Mouse (Mus musculus): ENCODE measurements at regions not wholly inside any gene's neighbourhood (a gene's known extent, or its start where the extent isn't known, plus 50 kb on each side); places are given as distances from the start of the nearest gene placed in this dataset.

DNA sequence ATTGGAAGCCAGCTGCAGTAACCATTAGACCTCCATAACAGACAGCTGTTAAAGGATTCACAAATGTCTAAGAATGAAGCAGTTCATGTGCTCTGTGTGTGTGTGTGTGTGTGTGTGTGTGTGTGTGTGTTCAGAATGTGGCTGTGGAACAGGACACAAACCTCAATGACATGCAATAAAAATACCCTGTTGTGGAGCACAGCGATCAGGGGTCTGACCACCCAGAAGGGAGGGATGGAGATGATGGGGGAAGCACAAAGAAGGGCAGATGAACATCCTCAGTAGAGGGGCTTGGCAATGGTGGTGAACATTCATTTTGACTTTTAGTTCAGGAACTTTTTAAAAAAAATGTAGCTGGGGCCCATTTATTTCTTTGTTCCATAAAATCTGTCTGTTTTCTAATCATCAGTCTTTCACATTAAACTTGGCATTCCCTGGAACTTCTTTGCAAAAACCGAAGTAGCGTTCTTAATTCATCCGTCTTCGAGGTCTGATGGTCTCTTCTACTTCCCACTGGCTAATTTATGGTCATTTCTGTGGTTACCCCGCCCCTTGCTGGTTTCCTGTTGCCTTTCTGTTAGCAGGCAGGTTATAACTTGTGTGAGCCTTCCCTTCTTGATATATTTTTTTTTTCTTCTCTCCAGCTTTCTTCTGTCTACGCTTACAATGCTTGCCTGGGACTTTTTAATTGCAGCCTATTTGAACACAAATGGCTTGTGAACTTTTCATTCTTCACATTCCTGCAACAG, 165.6 kb downstream of the Usp46 start:
- H3K9ac ChIP-seq (ENCODE audit: low read depth, low read length), result no peak overlapping the region
- TF ChIP-seq CTCF (IDR thresholded peaks at IDR 0.05; ENCODE audit: low read depth), result no peak
- no peaks in the 10 kb centered on the region for H3K4me1 ChIP-seq (replicated peaks; ENCODE audit: control insufficient read depth, insufficient read depth, low read length)
- no peaks in the 10 kb centered on the region for H3K36me3 ChIP-seq (ENCODE audit: control insufficient read depth, insufficient read depth)
- H3K27ac ChIP-seq (ENCODE audit: low read depth, low read length), result no peak overlapping the region
- WGBS, result 55% methylated on average over 7 of the region's 7 CpGs
- H3K4me3 ChIP-seq (ENCODE audit: low read depth, low read length), result no peak overlapping the region
- no peaks in the 10 kb centered on the region for H3K9me3 ChIP-seq (ENCODE audit: control insufficient read depth)
- H3K4me2 ChIP-seq (replicated peaks; ENCODE audit: low read depth), result no peak overlapping the region
- no peaks in the 10 kb centered on the region for H3K27me3 ChIP-seq (replicated peaks; ENCODE audit: control insufficient read depth, insufficient read depth, low read length)
- ATAC-seq, result no peak

DNA sequence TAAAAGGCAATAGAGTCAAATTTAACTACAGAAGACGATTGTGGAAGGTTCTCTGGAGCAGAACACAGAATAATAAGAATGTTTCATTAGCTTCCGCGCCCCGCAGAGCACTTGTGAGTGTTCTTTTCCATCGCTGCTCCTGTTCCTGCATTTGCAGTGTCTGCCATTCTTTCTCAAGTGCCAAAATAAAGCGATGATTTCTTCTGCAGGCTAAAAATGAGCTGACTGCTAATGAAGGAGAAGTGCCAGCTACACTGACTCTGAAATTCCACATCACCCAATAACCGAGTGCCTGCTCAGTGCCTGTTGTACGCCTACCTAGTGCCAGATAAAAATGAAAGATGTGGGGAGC, 165.0 kb downstream of the Usp46 start:
- Histone ChIP-seq H3K9ac (ENCODE audit: low read depth, low read length) (no peak overlapping the region), H3K4me1 (replicated peaks; ENCODE audit: control insufficient read depth, insufficient read depth, low read length) (no peaks in the 10 kb centered on the region), H3K4me3 (ENCODE audit: low read depth, low read length) (no peak overlapping the region), H3K27ac (ENCODE audit: low read depth, low read length) (no peak overlapping the region), H3K4me2 (replicated peaks; ENCODE audit: low read depth) (no peak overlapping the region), H3K27me3 (replicated peaks; ENCODE audit: control insufficient read depth, insufficient read depth, low read length) (no peaks in the 10 kb centered on the region), H3K36me3 (ENCODE audit: control insufficient read depth, insufficient read depth) (no peaks in the 10 kb centered on the region), H3K9me3 (ENCODE audit: control insufficient read depth) (no peaks in the 10 kb centered on the region)
- TF ChIP-seq CTCF (IDR thresholded peaks at IDR 0.05; ENCODE audit: low read depth), result no peak
- WGBS, result 65% methylated on average over 8 of the region's 8 CpGs
- no peak for ATAC-seq

DNA sequence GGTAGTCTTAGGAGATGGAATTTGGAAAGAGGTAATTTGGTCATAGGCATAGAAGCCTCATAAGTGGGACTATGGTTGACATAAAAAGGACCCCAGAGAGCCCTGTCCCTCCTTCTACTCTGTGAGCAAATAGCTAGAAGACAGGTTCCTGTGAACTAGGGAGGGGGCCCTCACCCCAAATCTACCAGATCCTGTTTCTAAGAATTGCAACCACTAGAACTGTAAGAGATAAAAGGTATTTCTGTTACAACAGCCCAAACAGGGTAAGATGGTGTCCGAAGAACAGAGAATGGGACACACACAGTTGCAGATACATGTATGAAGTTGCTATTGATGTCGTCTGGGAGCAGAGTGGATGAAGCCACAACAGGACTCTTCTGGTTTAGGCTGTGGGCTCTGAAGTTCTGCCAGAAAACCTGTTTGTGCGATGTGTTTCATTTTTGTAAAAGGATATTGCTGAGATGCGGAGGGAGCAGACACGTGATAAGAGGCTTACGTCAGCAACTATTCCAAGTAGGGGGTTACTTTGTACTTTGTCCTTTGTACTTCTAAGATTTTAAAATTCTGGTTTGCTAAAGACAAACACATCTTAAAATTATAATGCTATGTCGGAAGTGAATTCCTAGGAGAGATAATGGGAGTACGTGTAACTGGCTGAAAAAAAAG, 164.0 kb downstream of the Usp46 start:
- Histone ChIP-seq H3K4me1 (replicated peaks; ENCODE audit: control insufficient read depth, insufficient read depth, low read length) (no peaks in the 10 kb centered on the region), H3K27ac (ENCODE audit: low read depth, low read length) (no peak overlapping the region), H3K4me2 (replicated peaks; ENCODE audit: low read depth) (no peak overlapping the region), H3K4me3 (ENCODE audit: low read depth, low read length) (no peak overlapping the region), H3K9ac (ENCODE audit: low read depth, low read length) (no peak overlapping the region), H3K9me3 (ENCODE audit: control insufficient read depth) (no peaks in the 10 kb centered on the region), H3K36me3 (ENCODE audit: control insufficient read depth, insufficient read depth) (no peaks in the 10 kb centered on the region), H3K27me3 (replicated peaks; ENCODE audit: control insufficient read depth, insufficient read depth, low read length) (no peaks in the 10 kb centered on the region)
- WGBS, result 80% methylated on average over 8 of the region's 8 CpGs
- TF ChIP-seq CTCF (IDR thresholded peaks at IDR 0.05; ENCODE audit: low read depth), result no peak
- ATAC-seq, result no peak

DNA sequence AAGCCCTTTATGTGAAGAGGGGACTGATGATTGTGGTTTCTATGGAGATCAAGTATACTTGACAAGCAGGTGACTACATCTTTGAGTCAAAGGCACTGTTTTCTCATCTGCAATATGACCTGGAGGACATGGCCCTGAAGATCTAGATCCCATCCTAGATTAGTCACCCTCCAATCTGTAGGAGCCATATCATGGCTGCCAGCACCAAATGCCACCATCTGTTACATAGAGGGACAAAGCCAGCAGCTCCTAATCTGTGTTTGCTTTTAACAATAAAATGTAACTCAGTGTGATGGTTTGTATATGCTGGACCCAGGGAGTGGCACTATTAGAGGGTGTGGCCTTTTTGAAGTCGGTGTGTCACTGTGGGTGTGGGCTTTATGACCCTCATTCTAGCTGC, 156.1 kb downstream of the Usp46 start:
- Histone ChIP-seq H3K4me1 (replicated peaks; ENCODE audit: control insufficient read depth, insufficient read depth, low read length) (no peaks in the 10 kb centered on the region), H3K4me2 (replicated peaks; ENCODE audit: low read depth) (no peak overlapping the region), H3K36me3 (ENCODE audit: control insufficient read depth, insufficient read depth) (no peaks in the 10 kb centered on the region), H3K27ac (ENCODE audit: low read depth, low read length) (no peak overlapping the region), H3K4me3 (ENCODE audit: low read depth, low read length) (no peak overlapping the region), H3K9ac (ENCODE audit: low read depth, low read length) (no peak overlapping the region), H3K9me3 (ENCODE audit: control insufficient read depth) (no peaks in the 10 kb centered on the region), H3K27me3 (replicated peaks; ENCODE audit: control insufficient read depth, insufficient read depth, low read length) (no peaks in the 10 kb centered on the region)
- WGBS, result 46% methylated on average over 1 of the region's 1 CpGs
- no peak for ATAC-seq
- no peak for TF ChIP-seq CTCF (IDR thresholded peaks at IDR 0.05; ENCODE audit: low read depth)

- Histone ChIP-seq H3K27ac (ENCODE audit: low read depth, low read length) (no peak overlapping the region), H3K4me2 (replicated peaks; ENCODE audit: low read depth) (no peak overlapping the region), H3K9ac (ENCODE audit: low read depth, low read length) (no peak overlapping the region), H3K9me3 (ENCODE audit: control insufficient read depth) (no peaks in the 10 kb centered on the region), H3K36me3 (ENCODE audit: control insufficient read depth, insufficient read depth) (no peaks in the 10 kb centered on the region), H3K27me3 (replicated peaks; ENCODE audit: control insufficient read depth, insufficient read depth, low read length) (no peaks in the 10 kb centered on the region), H3K4me3 (ENCODE audit: low read depth, low read length) (no peak overlapping the region), H3K4me1 (replicated peaks; ENCODE audit: control insufficient read depth, insufficient read depth, low read length) (no peaks in the 10 kb centered on the region)
- 74% methylated on average over 6 of the region's 6 CpGs for WGBS
- ATAC-seq, result no peak
- TF ChIP-seq CTCF (IDR thresholded peaks at IDR 0.05; ENCODE audit: low read depth), result no peak
Measured at GRCm38 (mm10) chr5:73913116-73913515, 155.1 kb downstream of the Usp46 start.

DNA sequence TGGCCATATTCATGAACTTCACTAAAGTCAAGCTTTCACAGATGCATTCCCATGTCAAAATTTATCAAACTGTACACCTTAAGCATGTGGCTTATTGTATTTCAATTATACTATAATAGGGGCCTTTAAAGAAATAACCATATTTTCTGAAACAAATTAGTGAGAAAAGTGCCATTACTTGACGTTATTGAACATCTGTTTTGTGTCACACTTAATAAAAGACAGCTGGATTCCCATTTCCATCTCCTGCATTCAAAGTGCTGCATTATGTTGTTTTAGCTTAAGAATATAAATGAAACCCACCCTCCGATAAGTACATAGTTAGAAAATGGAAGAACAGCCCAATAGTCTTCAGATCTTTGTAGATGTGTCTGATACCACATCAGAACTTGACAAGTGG, 150.2 kb downstream of the Usp46 start:
- no peaks in the 10 kb centered on the region for H3K9me3 ChIP-seq (ENCODE audit: control insufficient read depth)
- no peak for ATAC-seq
- H3K4me3 ChIP-seq (ENCODE audit: low read depth, low read length), result no peak overlapping the region
- H3K27ac ChIP-seq (ENCODE audit: low read depth, low read length), result no peak overlapping the region
- no peaks in the 10 kb centered on the region for H3K27me3 ChIP-seq (replicated peaks; ENCODE audit: control insufficient read depth, insufficient read depth, low read length)
- no peak overlapping the region for H3K4me2 ChIP-seq (replicated peaks; ENCODE audit: low read depth)
- TF ChIP-seq CTCF (IDR thresholded peaks at IDR 0.05; ENCODE audit: low read depth), result no peak
- H3K9ac ChIP-seq (ENCODE audit: low read depth, low read length), result no peak overlapping the region
- no peaks in the 10 kb centered on the region for H3K4me1 ChIP-seq (replicated peaks; ENCODE audit: control insufficient read depth, insufficient read depth, low read length)
- no peaks in the 10 kb centered on the region for H3K36me3 ChIP-seq (ENCODE audit: control insufficient read depth, insufficient read depth)
- WGBS, result 67% methylated on average over 2 of the region's 2 CpGs

All from intestine, postnatal 0 days (tissue).